Mouse (Mus musculus): ENCODE measurements around the gene Smc4. TPM values are rescaled to one million over a fixed set of nuclear protein-coding genes. Genes with fewer than 3 reads are reported as not detected.

Smc4 gene
- polyA plus RNA-seq, 1 experiment from 2014 or later: 180 TPM

DNA sequence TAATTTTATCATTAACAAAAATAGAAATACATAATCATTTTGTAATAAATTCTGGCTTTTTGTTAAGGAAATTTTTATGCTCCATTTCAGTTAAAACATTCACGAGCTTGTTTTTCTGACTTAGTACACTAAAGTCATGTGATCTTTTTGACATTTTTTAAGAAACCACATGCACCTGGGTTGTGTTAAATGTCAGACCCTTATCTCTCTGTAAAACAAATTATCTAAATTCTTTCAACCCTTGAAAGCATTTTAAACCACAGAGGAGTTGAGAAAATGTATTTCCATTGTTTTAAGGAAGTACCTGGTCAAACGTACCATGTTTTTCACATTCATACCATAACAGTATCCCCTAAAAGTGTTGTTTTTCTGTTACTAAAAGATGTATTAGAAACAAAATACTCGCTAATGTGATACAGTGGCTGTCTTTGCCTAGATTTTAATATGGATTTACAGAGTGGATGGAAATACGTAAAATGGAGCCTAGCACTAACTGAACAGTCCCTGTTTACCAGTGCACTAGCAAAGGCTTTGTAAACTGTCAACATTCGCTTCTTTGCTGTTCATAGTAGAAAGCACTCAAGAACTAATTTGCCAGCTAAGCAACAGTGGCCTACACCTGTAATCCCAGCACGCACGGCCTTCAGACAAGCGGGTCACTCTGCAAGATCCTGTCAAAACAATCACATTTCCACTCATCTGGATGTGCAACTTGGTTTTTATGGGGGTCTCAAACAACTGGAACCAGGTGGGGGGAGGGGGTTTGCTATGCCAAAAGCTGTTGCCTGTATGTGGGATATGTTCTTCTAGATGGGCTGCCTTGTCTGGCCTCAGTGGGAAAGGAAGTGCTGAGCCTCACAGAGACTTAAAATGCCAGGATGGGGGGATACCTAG lies 29.7 kb upstream of the Smc4 start:
- H3K27ac ChIP-seq (ENCODE audit: low read depth, low read length): no peak overlapping the region
- WGBS (ENCODE audit: insufficient replicate concordance): 70% methylated on average over 8 of the region's 8 CpGs
- H3K4me2 ChIP-seq: no peak overlapping the region

GRCm38 (mm10) chr3:68975533-68976490 lies 28.7 kb upstream of the Smc4 start:
- H3K4me3 ChIP-seq (ENCODE audit: low read depth, low read length): no peak overlapping the region
- no peaks in the 10 kb centered on the region for H3K9me3 ChIP-seq (replicated peaks; ENCODE audit: control insufficient read depth, low read length)
- no peak overlapping the region for H3K4me2 ChIP-seq
- 47% methylated on average over 9 of the region's 9 CpGs for WGBS (ENCODE audit: insufficient replicate concordance)
- no peaks in the 10 kb centered on the region for H3K36me3 ChIP-seq (ENCODE audit: control insufficient read depth, insufficient read depth, low read length)
- H3K4me1 ChIP-seq (ENCODE audit: control insufficient read depth, insufficient read depth, low read length): peaks cover 9% of the 10 kb centered on the region
- H3K9ac ChIP-seq (ENCODE audit: low read depth, low read length): no peak overlapping the region
- H3K27ac ChIP-seq (ENCODE audit: low read depth, low read length): no peak overlapping the region; the same call in 1 of the 2 replicates
- ATAC-seq (replicated peaks; ENCODE audit: insufficient number of reproducible peaks, low FRiP score, low TSS enrichment): no peak
- H3K27me3 ChIP-seq (ENCODE audit: control insufficient read depth, insufficient read depth, low read length): no peaks in the 10 kb centered on the region

More for the DNA sequence above, 29.7 kb upstream of the Smc4 start:
- Histone ChIP-seq H3K36me3 (ENCODE audit: control insufficient read depth, insufficient read depth, low read length) (no peaks in the 10 kb centered on the region), H3K9me3 (replicated peaks; ENCODE audit: control insufficient read depth, low read length) (no peaks in the 10 kb centered on the region), H3K4me3 (ENCODE audit: low read depth, low read length) (no peak overlapping the region), H3K4me1 (ENCODE audit: control insufficient read depth, insufficient read depth, low read length) (peaks cover 9% of the 10 kb centered on the region), H3K9ac (ENCODE audit: low read depth, low read length) (no peak overlapping the region), H3K27me3 (ENCODE audit: control insufficient read depth, insufficient read depth, low read length) (no peaks in the 10 kb centered on the region)
- no peak for ATAC-seq (replicated peaks; ENCODE audit: insufficient number of reproducible peaks, low FRiP score, low TSS enrichment)

DNA sequence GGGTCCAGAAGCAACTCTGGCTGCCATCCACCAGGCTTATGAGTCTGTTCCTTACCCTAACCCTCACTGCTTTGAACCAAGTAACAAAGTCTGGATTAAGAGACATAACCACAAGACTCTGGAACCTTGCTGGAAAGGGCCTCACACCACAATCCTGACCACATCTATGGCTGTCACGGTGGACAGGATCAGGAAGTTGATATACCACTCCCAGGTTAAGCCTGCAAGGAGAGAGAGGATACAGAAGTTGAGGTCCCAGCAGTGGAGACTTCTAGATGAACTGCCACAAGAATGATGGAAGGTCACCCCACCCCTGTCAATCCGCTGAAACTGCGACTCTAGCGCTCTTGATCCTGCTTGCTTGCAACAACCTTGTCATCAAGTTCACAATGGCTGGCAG lies 26.8 kb upstream of the Smc4 start:
- no peak overlapping the region for H3K4me3 ChIP-seq (ENCODE audit: low read depth, low read length)
- no peaks in the 10 kb centered on the region for H3K36me3 ChIP-seq (ENCODE audit: control insufficient read depth, insufficient read depth, low read length)
- no peak for ATAC-seq (replicated peaks; ENCODE audit: insufficient number of reproducible peaks, low FRiP score, low TSS enrichment)
- peaks cover 9% of the 10 kb centered on the region for H3K4me1 ChIP-seq (ENCODE audit: control insufficient read depth, insufficient read depth, low read length)
- WGBS (ENCODE audit: insufficient replicate concordance): 56% methylated on average over 4 of the region's 4 CpGs
- no peak overlapping the region for H3K9ac ChIP-seq (ENCODE audit: low read depth, low read length)
- no peaks in the 10 kb centered on the region for H3K27me3 ChIP-seq (ENCODE audit: control insufficient read depth, insufficient read depth, low read length)
- no peaks in the 10 kb centered on the region for H3K9me3 ChIP-seq (replicated peaks; ENCODE audit: control insufficient read depth, low read length)
- no peak overlapping the region for H3K27ac ChIP-seq (ENCODE audit: low read depth, low read length)
- no peak overlapping the region for H3K4me2 ChIP-seq

- H3K9ac ChIP-seq (ENCODE audit: low read depth, low read length): no peak overlapping the region
- peaks cover 9% of the 10 kb centered on the region for H3K4me1 ChIP-seq (ENCODE audit: control insufficient read depth, insufficient read depth, low read length)
- H3K4me2 ChIP-seq: no peak overlapping the region
- no peaks in the 10 kb centered on the region for H3K36me3 ChIP-seq (ENCODE audit: control insufficient read depth, insufficient read depth, low read length)
- H3K27me3 ChIP-seq (ENCODE audit: control insufficient read depth, insufficient read depth, low read length): no peaks in the 10 kb centered on the region
- no peak overlapping the region for H3K27ac ChIP-seq (ENCODE audit: low read depth, low read length)
- 75% methylated on average over 10 of the region's 10 CpGs for WGBS (ENCODE audit: insufficient replicate concordance)
- H3K9me3 ChIP-seq (replicated peaks; ENCODE audit: control insufficient read depth, low read length): no peaks in the 10 kb centered on the region
- ATAC-seq (replicated peaks; ENCODE audit: insufficient number of reproducible peaks, low FRiP score, low TSS enrichment): no peak
- no peak overlapping the region for H3K4me3 ChIP-seq (ENCODE audit: low read depth, low read length)
Observed at GRCm38 (mm10) chr3:68979187-68979586, 25.4 kb upstream of the Smc4 start.

DNA sequence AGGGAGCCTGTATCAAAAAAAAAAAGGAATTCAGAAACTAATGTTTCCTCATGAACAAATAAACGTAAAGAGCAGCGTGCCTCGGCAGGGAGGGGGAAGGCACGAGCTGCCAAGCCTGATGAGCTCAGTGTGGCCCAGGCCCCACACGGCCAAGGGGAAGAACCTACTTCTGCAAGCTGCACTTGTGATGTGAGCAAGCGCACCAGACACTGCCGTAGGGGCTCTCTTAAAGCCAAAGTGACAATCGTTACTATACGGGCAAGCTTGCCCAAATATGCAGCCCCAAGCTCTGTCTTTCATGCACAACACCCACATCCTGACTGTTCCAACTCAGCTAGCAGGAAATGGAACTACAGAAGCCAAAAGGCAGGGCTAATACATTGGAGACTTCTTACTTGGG lies 23.6 kb upstream of the Smc4 start:
- Histone ChIP-seq H3K36me3 (ENCODE audit: control insufficient read depth, insufficient read depth, low read length) (0 out of 2 replicates have a peak, but pooled peaks cover 4% of the 10 kb centered on the region), H3K4me2 (no peak overlapping the region), H3K9me3 (replicated peaks; ENCODE audit: control insufficient read depth, low read length) (no peaks in the 10 kb centered on the region), H3K9ac (ENCODE audit: low read depth, low read length) (no peak overlapping the region; the same call in 1 of the 2 replicates), H3K27ac (ENCODE audit: low read depth, low read length) (no peak overlapping the region), H3K4me3 (ENCODE audit: low read depth, low read length) (no peak overlapping the region), H3K4me1 (ENCODE audit: control insufficient read depth, insufficient read depth, low read length) (peaks cover 1% of the 10 kb centered on the region), H3K27me3 (ENCODE audit: control insufficient read depth, insufficient read depth, low read length) (no peaks in the 10 kb centered on the region)
- ATAC-seq (replicated peaks; ENCODE audit: insufficient number of reproducible peaks, low FRiP score, low TSS enrichment): no peak
- 72% methylated on average over 9 of the region's 9 CpGs for WGBS (ENCODE audit: insufficient replicate concordance)

DNA sequence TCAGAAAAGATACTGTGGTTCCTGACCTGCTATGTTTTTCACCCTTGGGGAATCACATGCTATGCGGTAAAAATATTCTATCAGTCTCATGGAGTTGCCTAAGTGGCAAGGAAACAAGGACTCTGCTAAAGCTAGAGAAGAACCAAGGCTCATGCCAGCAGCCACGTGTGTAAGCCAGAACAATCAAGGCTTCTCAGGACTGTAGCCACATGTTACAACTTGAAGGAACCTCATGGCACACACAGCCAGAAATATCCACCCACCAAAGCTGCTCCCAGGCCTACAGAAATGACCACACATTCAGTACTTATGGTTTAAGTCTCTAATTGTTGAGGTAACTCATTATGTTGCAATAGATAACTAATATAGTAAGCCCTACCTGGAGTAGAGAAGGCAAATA lies 18.0 kb upstream of the Smc4 start:
- H3K27ac ChIP-seq (ENCODE audit: low read depth, low read length): no peak overlapping the region
- WGBS (ENCODE audit: insufficient replicate concordance): 90% methylated on average over 2 of the region's 2 CpGs
- 0 out of 2 replicates have a peak, but pooled peaks cover 6% of the 10 kb centered on the region for H3K36me3 ChIP-seq (ENCODE audit: control insufficient read depth, insufficient read depth, low read length)
- H3K4me2 ChIP-seq: no peak overlapping the region
- H3K4me3 ChIP-seq (ENCODE audit: low read depth, low read length): no peak overlapping the region
- no peaks in the 10 kb centered on the region for H3K4me1 ChIP-seq (ENCODE audit: control insufficient read depth, insufficient read depth, low read length)
- no peaks in the 10 kb centered on the region for H3K9me3 ChIP-seq (replicated peaks; ENCODE audit: control insufficient read depth, low read length)
- no peak for ATAC-seq (replicated peaks; ENCODE audit: insufficient number of reproducible peaks, low FRiP score, low TSS enrichment)
- no peak overlapping the region for H3K9ac ChIP-seq (ENCODE audit: low read depth, low read length)
- no peaks in the 10 kb centered on the region for H3K27me3 ChIP-seq (ENCODE audit: control insufficient read depth, insufficient read depth, low read length)

DNA sequence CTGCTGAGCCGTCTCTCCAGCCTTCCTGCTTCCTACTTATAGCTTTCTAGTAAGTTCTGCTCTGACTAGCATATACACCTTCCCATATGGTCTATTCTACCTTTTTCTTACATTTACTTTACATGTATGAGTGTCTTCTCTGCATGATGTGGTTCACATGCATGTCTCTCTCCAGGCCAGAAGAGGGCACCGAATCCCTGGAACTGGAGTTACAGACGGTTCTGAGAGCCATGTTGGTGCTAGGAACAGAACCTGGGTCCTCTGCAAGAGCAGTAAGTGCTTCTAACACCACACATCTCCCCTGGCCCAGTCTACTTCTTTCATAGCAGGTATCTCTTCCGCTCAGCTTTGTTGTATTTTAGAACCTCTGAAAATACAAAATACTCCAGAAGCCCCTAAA lies 1.8 kb upstream of the Smc4 start:
- Histone ChIP-seq H3K9me3 (replicated peaks; ENCODE audit: control insufficient read depth, low read length) (no peaks in the 10 kb centered on the region), H3K27ac (ENCODE audit: low read depth, low read length) (no peak overlapping the region), H3K4me3 (ENCODE audit: low read depth, low read length) (no peak overlapping the region), H3K9ac (ENCODE audit: low read depth, low read length) (no peak overlapping the region), H3K36me3 (ENCODE audit: control insufficient read depth, insufficient read depth, low read length) (no peaks in the 10 kb centered on the region; the same call in 1 of the 2 replicates), H3K27me3 (ENCODE audit: control insufficient read depth, insufficient read depth, low read length) (no peaks in the 10 kb centered on the region), H3K4me2 (no peak overlapping the region), H3K4me1 (ENCODE audit: control insufficient read depth, insufficient read depth, low read length) (no peaks in the 10 kb centered on the region; the same call in 1 of the 2 replicates)
- ATAC-seq (replicated peaks; ENCODE audit: insufficient number of reproducible peaks, low FRiP score, low TSS enrichment): no peak
- WGBS (ENCODE audit: insufficient replicate concordance): 79% methylated on average over 4 of the region's 4 CpGs

- WGBS (ENCODE audit: insufficient replicate concordance): under 1% methylated on average over 7 of the region's 7 CpGs
- no peaks in the 10 kb centered on the region for H3K27me3 ChIP-seq (ENCODE audit: control insufficient read depth, insufficient read depth, low read length)
- no peaks in the 10 kb centered on the region for H3K9me3 ChIP-seq (replicated peaks; ENCODE audit: control insufficient read depth, low read length)
- peak overlapping the region; percentile 98 for H3K9ac ChIP-seq (ENCODE audit: low read depth, low read length)
- no peak overlapping the region for H3K27ac ChIP-seq (ENCODE audit: low read depth, low read length)
- H3K4me2 ChIP-seq: peak overlapping the region; percentile 75
- peak; percentile 6; the same call in 1 of the 2 replicates for ATAC-seq (replicated peaks; ENCODE audit: insufficient number of reproducible peaks, low FRiP score, low TSS enrichment)
- H3K4me1 ChIP-seq (ENCODE audit: control insufficient read depth, insufficient read depth, low read length): no peaks in the 10 kb centered on the region; the same call in 1 of the 2 replicates
- no peaks in the 10 kb centered on the region; the same call in 1 of the 2 replicates for H3K36me3 ChIP-seq (ENCODE audit: control insufficient read depth, insufficient read depth, low read length)
- H3K4me3 ChIP-seq (ENCODE audit: low read depth, low read length): peak overlapping the region; percentile 81
Observed at GRCm38 (mm10) chr3:69004055-69004436, 492 bp upstream of the Smc4 start.

Measured in heart, embryonic 11.5 days (tissue).